Mouse (Mus musculus): ENCODE measurements around the gene Ybey.

- no peak for TF ChIP-seq CTCF (IDR thresholded peaks at IDR 0.05; ENCODE audit: low read depth, low read length)
- no peak for TF ChIP-seq POLR2A (IDR thresholded peaks at IDR 0.05; ENCODE audit: extremely low read depth, insufficient read depth, low read length)
Measured at GRCm38 (mm10) chr10:76486302-76486701, 17.4 kb upstream of the Ybey start.

All from liver, adult 2 months (tissue).